Mouse (Mus musculus): Measurements from ENCODE around the gene Tanc2.

GRCm38 (mm10) chr11:105964691-105965090 lies 374.9 kb downstream of the Tanc2 start:
- TF ChIP-seq GATA1 (IDR thresholded peaks at IDR 0.05; ENCODE audit: low read length) (no peak), TAL1 (IDR thresholded peaks at IDR 0.05; ENCODE audit: low read length) (no peak)

Measured in erythroblast, embryonic 14.5 days (primary cell).